Mouse (Mus musculus): ENCODE data around the gene Dysf.

Dysf gene

GRCm38 (mm10) chr6:84168571-84168970 is 160.2 kb downstream of the Dysf start:
- no peak for DNase-seq (ENCODE audit: low read depth, low spot score)

GRCm38 (mm10) chr6:84173626-84174025 is 165.2 kb downstream of the Dysf start:
- DNase-seq (ENCODE audit: low read depth, low spot score): no peak

GRCm38 (mm10) chr6:84178776-84179405 is 170.5 kb downstream of the Dysf start:
- no peak for DNase-seq (ENCODE audit: low read depth, low spot score)

GRCm38 (mm10) chr6:84181452-84181851 is 173.1 kb downstream of the Dysf start:
- no peak for DNase-seq (ENCODE audit: low read depth, low spot score)

- DNase-seq (ENCODE audit: low read depth, low spot score): no peak
Observed at GRCm38 (mm10) chr6:84191656-84192250, 183.4 kb downstream of the Dysf start.

- no peak for DNase-seq (ENCODE audit: low read depth, low spot score)
Observed at GRCm38 (mm10) chr6:84196511-84196910, 188.1 kb downstream of the Dysf start.

GRCm38 (mm10) chr6:84197811-84198213 is 189.4 kb downstream of the Dysf start:
- DNase-seq (ENCODE audit: low read depth, low spot score): no peak

GRCm38 (mm10) chr6:84201721-84202490 is 193.5 kb downstream of the Dysf start:
- no peak for DNase-seq (ENCODE audit: low read depth, low spot score)

GRCm38 (mm10) chr6:84205611-84206010 is 197.2 kb downstream of the Dysf start:
- DNase-seq (ENCODE audit: low read depth, low spot score): no peak

- DNase-seq (ENCODE audit: low read depth, low spot score): no peak
Observed at GRCm38 (mm10) chr6:84208589-84208988, 200.2 kb downstream of the Dysf start.

GRCm38 (mm10) chr6:84209736-84210434 is 201.5 kb downstream of the Dysf start:
- DNase-seq (ENCODE audit: low read depth, low spot score): no peak

- no peak for DNase-seq (ENCODE audit: low read depth, low spot score)
Observed at GRCm38 (mm10) chr6:84211473-84211872, 203.1 kb downstream of the Dysf start.

- DNase-seq (ENCODE audit: low read depth, low spot score): no peak
Observed at GRCm38 (mm10) chr6:84213101-84213500, 204.7 kb downstream of the Dysf start.

- DNase-seq (ENCODE audit: low read depth, low spot score): no peak
Observed at GRCm38 (mm10) chr6:84217216-84217933, 209.0 kb downstream of the Dysf start.

GRCm38 (mm10) chr6:84219119-84219518 is 210.7 kb downstream of the Dysf start:
- DNase-seq (ENCODE audit: low read depth, low spot score): no peak

GRCm38 (mm10) chr6:84224861-84225260 is 216.5 kb downstream of the Dysf start:
- no peak for DNase-seq (ENCODE audit: low read depth, low spot score)

- DNase-seq (ENCODE audit: low read depth, low spot score): no peak
Observed at GRCm38 (mm10) chr6:84225587-84225986, 217.2 kb downstream of the Dysf start.

GRCm38 (mm10) chr6:84228196-84228595 is 219.8 kb downstream of the Dysf start:
- DNase-seq (ENCODE audit: low read depth, low spot score): no peak

- no peak for DNase-seq (ENCODE audit: low read depth, low spot score)
Observed at GRCm38 (mm10) chr6:84228786-84229185, 220.4 kb downstream of the Dysf start.

- DNase-seq (ENCODE audit: low read depth, low spot score): no peak
Observed at GRCm38 (mm10) chr6:84229739-84230138, 221.3 kb downstream of the Dysf start.

- no peak for DNase-seq (ENCODE audit: low read depth, low spot score)
Observed at GRCm38 (mm10) chr6:84231108-84231507, 222.7 kb downstream of the Dysf start.
